Mouse (Mus musculus): ENCODE results near the gene Atp5c1. TPM values are rescaled to one million over a fixed set of nuclear protein-coding genes. Genes with fewer than 3 reads are reported as not detected.

Atp5c1 gene
- 184 and 197 TPM in 2 replicates for total RNA-seq (2015; ENCODE audit: low replicate concordance)
- total RNA-seq (2017; ENCODE audit: low replicate concordance): 140 and 176 TPM in 2 replicates

- ATAC-seq (replicated peaks; ENCODE audit: low FRiP score, poor library complexity, severe bottlenecking): peak; percentile 92
Measured at GRCm38 (mm10) chr2:10080310-10081010, at the start of gene Atp5c1, which contains the start of gene Kin. Gene Atp5c1, minus strand, starts transcription at chr2:10080510. Gene Kin, plus strand, starts transcription at chr2:10080593.

- ATAC-seq (replicated peaks; ENCODE audit: low FRiP score, poor library complexity, severe bottlenecking): no peak
Measured at GRCm38 (mm10) chr2:10128571-10128970, 48.3 kb upstream of the Atp5c1 start.

- ATAC-seq (replicated peaks; ENCODE audit: low FRiP score, poor library complexity, severe bottlenecking): no peak
Measured at GRCm38 (mm10) chr2:10127471-10127870, 47.2 kb upstream of the Atp5c1 start.

- ATAC-seq (replicated peaks; ENCODE audit: low FRiP score, poor library complexity, severe bottlenecking): no peak
Measured at GRCm38 (mm10) chr2:10126122-10126521, 45.8 kb upstream of the Atp5c1 start.

GRCm38 (mm10) chr2:10121826-10122225 lies 41.5 kb upstream of the Atp5c1 start:
- ATAC-seq (replicated peaks; ENCODE audit: low FRiP score, poor library complexity, severe bottlenecking): no peak

- ATAC-seq (replicated peaks; ENCODE audit: low FRiP score, poor library complexity, severe bottlenecking): no peak
Measured at GRCm38 (mm10) chr2:10119276-10119675, 39.0 kb upstream of the Atp5c1 start.

- no peak for ATAC-seq (replicated peaks; ENCODE audit: low FRiP score, poor library complexity, severe bottlenecking)
Measured at GRCm38 (mm10) chr2:10118751-10119150, 38.4 kb upstream of the Atp5c1 start.

- no peak for ATAC-seq (replicated peaks; ENCODE audit: low FRiP score, poor library complexity, severe bottlenecking)
Measured at GRCm38 (mm10) chr2:10108535-10109189, 28.4 kb upstream of the Atp5c1 start.

- ATAC-seq (replicated peaks; ENCODE audit: low FRiP score, poor library complexity, severe bottlenecking): no peak; the same call in 1 of the 2 replicates
Measured at GRCm38 (mm10) chr2:10101180-10101579, 20.9 kb upstream of the Atp5c1 start.

- no peak for ATAC-seq (replicated peaks; ENCODE audit: low FRiP score, poor library complexity, severe bottlenecking)
Measured at GRCm38 (mm10) chr2:10100471-10100870, 20.2 kb upstream of the Atp5c1 start.

- ATAC-seq (replicated peaks; ENCODE audit: low FRiP score, poor library complexity, severe bottlenecking): no peak
Measured at GRCm38 (mm10) chr2:10098598-10099215, 18.4 kb upstream of the Atp5c1 start.

- no peak for ATAC-seq (replicated peaks; ENCODE audit: low FRiP score, poor library complexity, severe bottlenecking)
Measured at GRCm38 (mm10) chr2:10094327-10095100, 14.2 kb upstream of the Atp5c1 start.

- no peak for ATAC-seq (replicated peaks; ENCODE audit: low FRiP score, poor library complexity, severe bottlenecking)
Measured at GRCm38 (mm10) chr2:10087256-10087850, 7.0 kb upstream of the Atp5c1 start.

- ATAC-seq (replicated peaks; ENCODE audit: low FRiP score, poor library complexity, severe bottlenecking): no peak
Measured at GRCm38 (mm10) chr2:10082737-10083136, 2.4 kb upstream of the Atp5c1 start.

- ATAC-seq (replicated peaks; ENCODE audit: low FRiP score, poor library complexity, severe bottlenecking): no peak
Measured at GRCm38 (mm10) chr2:10081453-10082080, 1.3 kb upstream of the Atp5c1 start.

GRCm38 (mm10) chr2:10079745-10080309 lies 483 bp downstream of the Atp5c1 start:
- ATAC-seq (replicated peaks; ENCODE audit: low FRiP score, poor library complexity, severe bottlenecking): peak; percentile 23

- no peak for ATAC-seq (replicated peaks; ENCODE audit: low FRiP score, poor library complexity, severe bottlenecking)
Measured at GRCm38 (mm10) chr2:10076675-10077074, 3.6 kb downstream of the Atp5c1 start.

- no peak for ATAC-seq (replicated peaks; ENCODE audit: low FRiP score, poor library complexity, severe bottlenecking)
Measured at GRCm38 (mm10) chr2:10074470-10074869, 5.8 kb downstream of the Atp5c1 start.

- no peak for ATAC-seq (replicated peaks; ENCODE audit: low FRiP score, poor library complexity, severe bottlenecking)
Measured at GRCm38 (mm10) chr2:10071751-10072150, 8.6 kb downstream of the Atp5c1 start.
